Mouse (Mus musculus) C2C12 (cell line): ENCODE data around the gene Hist1h4h.

ENCODE experiments used
- CTCF ChIP-seq: IDR thresholded peaks from one replicate; pipeline ENCODE4 v1.5.1; 2011; ENCODE audit not compliant: control insufficient read depth, insufficient read depth, insufficient read length
- MAX ChIP-seq: IDR thresholded peaks from one replicate; pipeline ENCODE4 v1.6.1; 2011; ENCODE audit warnings: mild to moderate bottlenecking, control low read depth

DNA sequence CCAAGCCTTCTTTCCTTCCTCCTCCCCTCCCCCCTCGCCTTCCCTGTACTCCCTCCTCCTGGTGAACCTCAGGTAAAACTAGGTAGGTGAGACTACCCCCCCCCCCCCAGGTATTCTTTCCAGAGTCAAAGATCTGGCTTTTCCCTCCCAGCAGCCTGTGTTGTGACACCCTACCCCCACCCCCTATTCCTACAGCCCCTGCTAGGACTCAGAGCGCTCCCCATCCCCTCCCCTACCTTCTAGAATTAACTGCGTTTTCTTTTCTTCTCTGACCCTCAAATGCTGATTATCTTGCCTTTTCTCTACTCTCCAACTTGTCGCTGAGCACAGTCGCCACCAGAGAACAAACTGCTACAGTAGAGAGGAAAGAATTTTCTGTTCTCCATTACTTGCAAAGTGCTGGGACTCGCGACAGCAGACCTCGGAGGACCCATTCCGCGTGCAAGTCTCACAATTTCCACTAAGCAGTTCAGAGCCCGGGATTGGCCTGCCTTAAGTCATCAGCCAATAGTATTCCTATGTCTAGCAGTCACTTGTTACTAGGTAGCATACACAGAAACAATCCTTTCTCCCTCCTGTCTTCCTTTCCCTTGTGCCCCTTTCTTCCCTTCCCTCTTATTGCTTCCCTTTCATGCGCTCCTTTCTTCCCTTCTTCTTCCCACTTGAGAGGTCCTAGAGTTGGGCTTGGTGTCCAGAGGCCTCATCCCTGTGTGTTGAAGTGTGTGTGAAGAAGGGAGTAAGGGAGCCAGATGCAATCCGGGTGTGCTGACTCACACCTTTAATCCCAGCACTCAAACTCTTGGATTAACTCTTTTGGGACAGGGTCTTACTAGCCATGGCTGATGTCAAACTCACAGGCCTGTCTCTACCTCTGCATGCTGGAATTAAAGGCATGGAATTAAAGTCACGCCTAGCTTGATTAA lies 42.2 kb upstream of the Hist1h4h start, which contains the start of gene Btn2a2:
- TF ChIP-seq MAX (no peak), CTCF (no peak)
